10 mouse cellular contexts compared by ENCODE assay signal in the genomic region with DNA sequence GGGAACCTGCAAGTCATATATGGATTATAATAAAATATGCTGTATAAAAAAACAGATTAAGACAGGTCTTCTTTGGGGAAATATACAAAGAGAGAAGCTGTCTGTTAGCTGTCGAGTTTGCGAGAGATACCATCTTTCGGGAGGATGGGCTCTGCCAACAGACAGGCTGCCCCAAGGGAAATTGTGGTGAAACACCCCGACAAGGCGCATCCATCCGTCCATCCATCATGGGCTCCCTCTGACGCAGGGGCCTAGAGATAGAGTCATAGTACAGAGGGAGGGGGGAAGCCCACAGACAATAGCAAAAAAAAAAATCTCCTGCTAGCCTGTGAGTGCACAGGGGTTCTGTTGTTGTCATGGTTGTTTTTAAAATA.
A peak's percentile ranks its signal among the peaks of the same experiment; 100 is the strongest.
DNase-seq lines count a peak whose midpoint lies in the region; ATAC-seq and TF ChIP-seq lines count a peak whose summit lies in the region.
"Had no signal": no experiment of that assay in that cellular context is flagged by ENCODE, and none has a peak within 500 bp of the region (broad histone marks: within the 10 kb centered on the region; RNA-seq: fewer than 3 reads in every experiment).

No protein-coding gene starts in this region.

- intact Hi-C loops in gastrocnemius, adult 2 months (cut with DNase I) = loop anchor here (10.0 kb wide), 1 partner anchor 223 kb away; no protein-coding TSS in a partner anchor

- no peak for TF ChIP-seq POLR2A in brain, embryonic 14.5 days (IDR thresholded peaks at IDR 0.05; ENCODE audit: borderline replicate concordance, extremely low read depth, insufficient read depth, insufficient read length, poor library complexity, severe bottlenecking)

- no peak overlapping the region for H3K9ac ChIP-seq in hindbrain, embryonic 12.5 days
- 0 out of 2 replicates have a peak overlapping the region, but pooled peaks have one; percentile 23 for H3K9ac ChIP-seq in midbrain, embryonic 16.5 days (ENCODE audit: low read depth, low read length)
- no peak overlapping the region for H3K9ac ChIP-seq in kidney, embryonic 16.5 days (replicated peaks; ENCODE audit: low read length)
- H3K9ac ChIP-seq: liver, postnatal 0 days had no signal

- H3K27me3 ChIP-seq in hindbrain, embryonic 12.5 days = no peaks in the 10 kb centered on the region
- no peaks in the 10 kb centered on the region for H3K27me3 ChIP-seq in midbrain, embryonic 16.5 days (ENCODE audit: control insufficient read depth, insufficient read depth, low read depth, low read length)
- H3K27me3 ChIP-seq in kidney, embryonic 16.5 days (ENCODE audit: insufficient read depth, low read length) = no peaks in the 10 kb centered on the region

- no peak for TF ChIP-seq CTCF in brain, embryonic 14.5 days (IDR thresholded peaks at IDR 0.05; ENCODE audit: borderline replicate concordance, extremely low read depth, insufficient read depth, insufficient read length)
- TF ChIP-seq CTCF in gastrocnemius, adult 2 months (IDR thresholded peaks at IDR 0.05) = no peak

- H3K9me3 ChIP-seq in hindbrain, embryonic 12.5 days (replicated peaks) = no peaks in the 10 kb centered on the region
- H3K9me3 ChIP-seq in midbrain, embryonic 16.5 days (replicated peaks; ENCODE audit: control insufficient read depth, low read length, poor library complexity, severe bottlenecking) = no peaks in the 10 kb centered on the region
- no peaks in the 10 kb centered on the region for H3K9me3 ChIP-seq in kidney, embryonic 16.5 days (ENCODE audit: low read length)

- peaks cover 33% of the 10 kb centered on the region for H3K4me1 ChIP-seq in hindbrain, embryonic 12.5 days
- peaks cover 27% of the 10 kb centered on the region for H3K4me1 ChIP-seq in midbrain, embryonic 16.5 days (ENCODE audit: control insufficient read depth, insufficient read depth, low read length)
- H3K4me1 ChIP-seq in kidney, embryonic 16.5 days (ENCODE audit: insufficient read depth, low read length) = peaks cover 21% of the 10 kb centered on the region

- H3K27ac ChIP-seq in hindbrain, embryonic 12.5 days = peak overlapping the region; percentile 76
- H3K27ac ChIP-seq in midbrain, embryonic 16.5 days (ENCODE audit: low read length) = peak overlapping the region; percentile 38
- H3K27ac ChIP-seq in gastrocnemius, adult 2 months = no peak overlapping the region
- no peak overlapping the region for H3K27ac ChIP-seq in kidney, embryonic 16.5 days (ENCODE audit: low read length)

- H3K36me3 ChIP-seq in hindbrain, embryonic 12.5 days = no peaks in the 10 kb centered on the region
- no peaks in the 10 kb centered on the region for H3K36me3 ChIP-seq in midbrain, embryonic 16.5 days (ENCODE audit: control insufficient read depth, insufficient read depth, low read length)
- H3K36me3 ChIP-seq in kidney, embryonic 16.5 days (ENCODE audit: insufficient read depth, low read length) = no peaks in the 10 kb centered on the region

- WGBS in hindbrain, embryonic 12.5 days = 25% methylated on average over 7 of the region's 7 CpGs
- 22% methylated on average over 7 of the region's 7 CpGs for WGBS in midbrain, embryonic 16.5 days
- WGBS in kidney, embryonic 16.5 days = 39% methylated on average over 7 of the region's 7 CpGs

- 0 out of 2 replicates have a peak overlapping the region, but pooled peaks have one; percentile 11 for H3K4me2 ChIP-seq in hindbrain, embryonic 12.5 days (replicated peaks)
- no peak overlapping the region for H3K4me2 ChIP-seq in midbrain, embryonic 16.5 days (ENCODE audit: low read length)
- no peak overlapping the region for H3K4me2 ChIP-seq in kidney, embryonic 16.5 days (replicated peaks; ENCODE audit: low read depth, low read length)

- DNase-seq in adrenal gland, postnatal 14 days = peak; percentile 34
- DNase-seq in adrenal gland, adult 8-10 months = no peak
- peak; percentile 66 for DNase-seq in brain, embryonic 14.5 days (ENCODE audit: low read depth)
- DNase-seq in gastrocnemius, adult 2 months = no peak
- no peak for DNase-seq in right cerebral cortex, postnatal 14 days
- DNase-seq: gastrocnemius, postnatal 36 days; liver, postnatal 0 days had no signal

- ATAC-seq in hindbrain, embryonic 12.5 days (ENCODE audit: low FRiP score) = peak; percentile 72
- peak; percentile 29 for ATAC-seq in midbrain, embryonic 16.5 days
- ATAC-seq in kidney, embryonic 16.5 days (ENCODE audit: low FRiP score, low TSS enrichment) = no peak
- ATAC-seq: liver, postnatal 0 days had no signal

- no peak overlapping the region for H3K4me3 ChIP-seq in hindbrain, embryonic 12.5 days
- no peak overlapping the region for H3K4me3 ChIP-seq in midbrain, embryonic 16.5 days (ENCODE audit: low read depth, low read length)
- no peak overlapping the region for H3K4me3 ChIP-seq in gastrocnemius, adult 2 months
- H3K4me3 ChIP-seq in kidney, embryonic 16.5 days (ENCODE audit: low read length) = no peak overlapping the region

Comparison
In these comparisons a context has a peak if more than half of its experiments do, and no peak if none do; other contexts are left out.
1. DNase-seq: peak in adrenal gland, postnatal 14 days (single experiment) and brain, embryonic 14.5 days (single experiment); none in adrenal gland, adult 8-10 months (single experiment), gastrocnemius, adult 2 months (single experiment) and right cerebral cortex, postnatal 14 days (single experiment).
2. H3K27ac ChIP-seq: peak in hindbrain, embryonic 12.5 days (single experiment) and midbrain, embryonic 16.5 days (single experiment); none in gastrocnemius, adult 2 months (single experiment) and kidney, embryonic 16.5 days (single experiment).